In the genomic region with DNA sequence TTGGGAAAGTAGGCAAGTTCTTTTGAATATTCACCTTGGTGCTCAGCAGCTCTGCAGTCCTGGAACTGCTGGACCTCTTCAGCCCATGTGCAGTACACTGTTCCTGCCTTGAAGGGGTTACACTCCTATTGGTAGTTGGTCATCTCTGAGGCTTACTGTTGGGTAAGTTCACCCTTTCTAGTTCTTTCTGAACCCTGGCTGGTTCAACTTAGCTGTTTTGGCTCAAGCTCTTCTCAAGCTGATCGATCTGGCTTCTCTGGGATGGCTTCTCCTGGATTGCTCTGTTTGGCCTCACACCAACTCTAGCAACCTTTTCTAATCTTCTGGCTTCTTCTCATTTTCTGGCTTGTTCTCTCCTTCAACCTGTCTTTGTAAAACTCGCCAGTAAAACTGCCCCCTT, we compare ENCODE assay signal across 10 mouse cellular contexts. TPM values are rescaled to one million over a fixed set of nuclear protein-coding genes. Genes with fewer than 3 reads are reported as not detected.
DNase-seq lines count a peak whose midpoint lies in the region; ATAC-seq and TF ChIP-seq lines count a peak whose summit lies in the region.
"Had no signal": no experiment of that assay in that cellular context is flagged by ENCODE, and none has a peak within 500 bp of the region (broad histone marks: within the 10 kb centered on the region; RNA-seq: fewer than 3 reads in every experiment).

No protein-coding gene starts in this region.

- H3K36me3 ChIP-seq in heart, postnatal 0 days (replicated peaks; ENCODE audit: control insufficient read depth, insufficient read depth, low read length), result 0 out of 2 replicates have a peak, but pooled peaks cover 5% of the 10 kb centered on the region
- no peaks in the 10 kb centered on the region for H3K36me3 ChIP-seq in hindbrain, embryonic 14.5 days (replicated peaks; ENCODE audit: control insufficient read depth, insufficient read depth)
- no peaks in the 10 kb centered on the region for H3K36me3 ChIP-seq in midbrain, embryonic 15.5 days (replicated peaks)

- H3K27ac ChIP-seq in heart, postnatal 0 days (ENCODE audit: low read depth), result no peak overlapping the region
- no peak overlapping the region for H3K27ac ChIP-seq in hindbrain, embryonic 14.5 days
- H3K27ac ChIP-seq in midbrain, embryonic 15.5 days, result no peak overlapping the region

- 67% methylated on average over 2 of the region's 2 CpGs for WGBS in heart, postnatal 0 days
- 57% methylated on average over 2 of the region's 2 CpGs for WGBS in hindbrain, embryonic 14.5 days
- WGBS in midbrain, embryonic 15.5 days, result 60% methylated on average over 2 of the region's 2 CpGs

- intact Hi-C loops in heart, postnatal 25 days (cut with DNase I), result no loop called here

- H3K9ac ChIP-seq in heart, postnatal 0 days (replicated peaks; ENCODE audit: low read depth, low read length), result peak overlapping the region; percentile 46; the same call in 1 of the 2 replicates
- peak overlapping the region; percentile 100 for H3K9ac ChIP-seq in hindbrain, embryonic 14.5 days
- H3K9ac ChIP-seq in midbrain, embryonic 15.5 days, result peak overlapping the region; percentile 94; the same call in 1 of the 2 replicates

- peaks cover 22% of the 10 kb centered on the region for H3K4me1 ChIP-seq in heart, postnatal 0 days (ENCODE audit: control insufficient read depth, insufficient read depth)
- peaks cover 34% of the 10 kb centered on the region for H3K4me1 ChIP-seq in hindbrain, embryonic 14.5 days (replicated peaks; ENCODE audit: control insufficient read depth, insufficient read depth, low read length)
- H3K4me1 ChIP-seq in midbrain, embryonic 15.5 days, result peaks cover 40% of the 10 kb centered on the region

- no peaks in the 10 kb centered on the region for H3K9me3 ChIP-seq in heart, postnatal 0 days (replicated peaks; ENCODE audit: control insufficient read depth, low read length)
- no peaks in the 10 kb centered on the region for H3K9me3 ChIP-seq in hindbrain, embryonic 14.5 days (ENCODE audit: control insufficient read depth, low read length)
- H3K9me3 ChIP-seq in midbrain, embryonic 15.5 days, result no peaks in the 10 kb centered on the region

- H3K27me3 ChIP-seq in heart, postnatal 0 days (ENCODE audit: control insufficient read depth, insufficient read depth, low read length), result no peaks in the 10 kb centered on the region
- no peaks in the 10 kb centered on the region for H3K27me3 ChIP-seq in hindbrain, embryonic 14.5 days (ENCODE audit: control insufficient read depth, insufficient read depth, low read length)
- H3K27me3 ChIP-seq in midbrain, embryonic 15.5 days (replicated peaks), result no peaks in the 10 kb centered on the region

- TF ChIP-seq CTCF in heart, postnatal 0 days (IDR thresholded peaks at IDR 0.05; ENCODE audit: low read depth), result no peak

- peak overlapping the region; percentile 71 for H3K4me2 ChIP-seq in heart, postnatal 0 days (ENCODE audit: low read depth, low read length)
- H3K4me2 ChIP-seq in hindbrain, embryonic 14.5 days (replicated peaks), result peak overlapping the region; percentile 85
- peak overlapping the region; percentile 67 for H3K4me2 ChIP-seq in midbrain, embryonic 15.5 days

- H3K4me3 ChIP-seq in heart, postnatal 0 days (ENCODE audit: low read depth, low read length), result 0 out of 2 replicates have a peak overlapping the region, but pooled peaks have one; percentile 11
- H3K4me3 ChIP-seq in hindbrain, embryonic 14.5 days (replicated peaks; ENCODE audit: low read length), result peak overlapping the region; percentile 98
- peak overlapping the region; percentile 94 for H3K4me3 ChIP-seq in midbrain, embryonic 15.5 days

- TF ChIP-seq EP300 in heart, postnatal 0 days (IDR thresholded peaks at IDR 0.05; ENCODE audit: low read depth), result no peak

- DNase-seq in heart, postnatal 0 days (ENCODE audit: low spot score), result no peak
- DNase-seq in heart, postnatal 25 days (ENCODE audit: low spot score), result no peak
- peak; percentile 35 for DNase-seq in adipocyte (ENCODE audit: low spot score)
- no peak for DNase-seq in hindbrain, embryonic 14.5 days (ENCODE audit: low spot score)
- DNase-seq in yolk sac, embryonic 10.5 days (ENCODE audit: low spot score), result no peak
- DNase-seq in frontal cortex, postnatal 25 days (ENCODE audit: low spot score in 2 of 2), result no peak
- DNase-seq: kidney, adult 11 months; retina, postnatal 1 day had no signal

- ATAC-seq in heart, postnatal 0 days (ENCODE audit: insufficient read depth, low read depth), result no peak
- no peak for ATAC-seq in hindbrain, embryonic 14.5 days (ENCODE audit: low FRiP score)
- no peak for ATAC-seq in midbrain, embryonic 15.5 days (replicated peaks)
- ATAC-seq in erythroid progenitor cell, adult 5-6 weeks (replicated peaks; ENCODE audit: low FRiP score, poor library complexity, severe bottlenecking), result no peak

RNA-seq across cellular contexts. Expression of gene Rbm33, which starts 1.8 kb away (rescaled TPM):
- 16.6 and 17.1 TPM in 2 replicates for total RNA-seq in heart, postnatal 0 days (2014; rRNA removed; ENCODE audit: low replicate concordance)
- polyA plus RNA-seq in heart, postnatal 0 days (2015; fragmentation: Nextera tagmentation; extraction: Ambion mirVana), result 6.4 and 6.6 TPM in 2 replicates
- total RNA-seq in heart, postnatal 25 days (2021), result 10 to 100 TPM; 36.0 to 36.8 TPM
- polyA plus RNA-seq in hindbrain, embryonic 14.5 days (2014; fragmentation: Nextera tagmentation; extraction: Ambion mirVana), result 20.2 and 22.5 TPM in 2 replicates
- 18.1 and 18.6 TPM in 2 replicates for polyA plus RNA-seq in midbrain, embryonic 15.5 days (2015; fragmentation: Nextera tagmentation; extraction: Ambion mirVana)
- 68.5 and 91.0 TPM in 2 replicates for total RNA-seq in erythroid progenitor cell, adult 5-6 weeks (2015; ENCODE audit: low replicate concordance)
- 101 and 126 TPM in 2 replicates for total RNA-seq in erythroid progenitor cell, adult 5-6 weeks (2017; ENCODE audit: low replicate concordance)

Comparison
In these comparisons a context has a peak if more than half of its experiments do, and no peak if none do; other contexts are left out.
1. H3K4me3 ChIP-seq: peak in every context shown above with its lines; median percentile 98 in hindbrain, embryonic 14.5 days; 94 in midbrain, embryonic 15.5 days; 11 in heart, postnatal 0 days.
2. H3K9ac ChIP-seq: peak in every context shown above with its lines; median percentile 100 in hindbrain, embryonic 14.5 days; 94 in midbrain, embryonic 15.5 days; 46 in heart, postnatal 0 days.